Mouse (Mus musculus) intestine, postnatal 0 days (tissue): ENCODE measurements around the gene Stra6l. TPM values are rescaled to one million over a fixed set of nuclear protein-coding genes. Genes with fewer than 3 reads are reported as not detected.

Source experiments
- ATAC-seq: fragments of 200-750 bp; cut with Nextera tagmentation; 2 replicates; pipeline ENCODE4 v1.8.0; 2017; ENCODE audit warnings: mild to moderate bottlenecking, moderate TSS enrichment, moderate library complexity
- H3K27ac ChIP-seq: fragments of 300-500 bp; sonication (generic); 2 replicates; pipeline ENCODE4 v1.5.1; 2014; ENCODE audit warnings: mild to moderate bottlenecking, low read depth, low read length, moderate library complexity
- H3K27me3 ChIP-seq: fragments of 300-500 bp; sonication (generic); replicated peaks from 2 replicates; pipeline ENCODE4 v1.6.1; 2014; ENCODE audit warnings: low read length, mixed read lengths; ENCODE audit not compliant: control insufficient read depth, insufficient read depth
- H3K36me3 ChIP-seq: fragments of 300-500 bp; sonication (generic); 2 replicates; pipeline ENCODE4 v1.6.1; 2014; ENCODE audit warnings: mild to moderate bottlenecking, moderate library complexity; ENCODE audit not compliant: control insufficient read depth, insufficient read depth
- H3K4me1 ChIP-seq: fragments of 300-500 bp; sonication (generic); replicated peaks from 2 replicates; pipeline ENCODE4 v1.6.1; 2014; ENCODE audit warnings: antibody characterized with exemption, low read length, mixed read lengths; ENCODE audit not compliant: control insufficient read depth, insufficient read depth
- H3K4me2 ChIP-seq: fragments of 300-500 bp; sonication (generic); replicated peaks from 2 replicates; pipeline ENCODE4 v1.6.1; 2014; ENCODE audit warnings: low read depth, mild to moderate bottlenecking, moderate library complexity
- H3K4me3 ChIP-seq: fragments of 300-500 bp; sonication (generic); 2 replicates; pipeline ENCODE4 v1.5.1; 2014; ENCODE audit warnings: low read depth, low read length
- H3K9ac ChIP-seq: fragments of 300-500 bp; sonication (generic); 2 replicates; pipeline ENCODE4 v1.6.1; 2014; ENCODE audit warnings: mild to moderate bottlenecking, low read depth, low read length
- H3K9me3 ChIP-seq: fragments of 300-500 bp; sonication (generic); 2 replicates; pipeline ENCODE4 v1.6.1; 2016; ENCODE audit warnings: mixed run types; ENCODE audit not compliant: control insufficient read depth
- CTCF ChIP-seq: sonication (generic); IDR thresholded peaks from 2 replicates; pipeline ENCODE4 v1.5.1; 2016; ENCODE audit warnings: low read depth, mild to moderate bottlenecking, control low read depth, antibody characterized with exemption, moderate library complexity
- WGBS: fragments of 180-500 bp; shearing (Covaris S2); extraction: QIAGEN DNeasy Blood & Tissue Kit; methylation state at CpG from one replicate; pipeline ENCODE4 v1.1.7; 2014; 5-methylcytosine and 5-hydroxymethylcytosine counted together
- polyA plus RNA-seq: library from polyadenylated mRNA; unstranded; fragments of >200 nt; fragmentation: Nextera tagmentation; extraction: Ambion mirVana; gene quantifications from 2 replicates; pipeline ENCODE4 v1.2.1, GENCODE M21; 2015

The Stra6l gene
- polyA plus RNA-seq, 1 experiment from 2014 or later: 47.9 TPM

DNA sequence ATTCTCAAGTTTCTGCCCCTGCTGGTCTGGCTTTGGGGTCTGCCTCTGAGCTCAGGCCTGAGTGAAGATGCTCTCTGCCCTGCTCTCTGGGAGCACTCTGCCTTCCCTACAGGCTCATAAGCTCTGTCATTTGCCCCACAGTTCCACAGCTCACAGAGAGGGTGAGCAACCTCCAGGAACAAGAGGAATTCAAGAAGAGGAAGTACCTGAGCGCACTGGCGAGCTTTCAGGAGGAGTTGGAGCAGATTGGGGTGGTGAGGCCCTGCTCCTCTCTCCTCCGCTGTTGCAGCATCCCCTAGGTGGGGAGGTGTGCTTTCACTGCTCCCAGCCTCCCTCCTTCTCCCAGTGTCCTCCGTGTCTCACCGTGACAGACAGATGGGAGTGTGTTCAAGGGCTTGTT is 49.9 kb downstream of the Stra6l start:
- no peak for TF ChIP-seq CTCF
- Histone ChIP-seq H3K4me3 (no peak overlapping the region), H3K4me1 (no peaks in the 10 kb centered on the region), H3K36me3 (no peaks in the 10 kb centered on the region), H3K9me3 (no peaks in the 10 kb centered on the region), H3K4me2 (no peak overlapping the region), H3K27ac (no peak overlapping the region), H3K9ac (no peak overlapping the region), H3K27me3 (0 out of 2 replicates have a peak, but pooled peaks cover 2% of the 10 kb centered on the region)
- WGBS: 45% methylated on average over 5 of the region's 5 CpGs
- ATAC-seq: no peak

DNA sequence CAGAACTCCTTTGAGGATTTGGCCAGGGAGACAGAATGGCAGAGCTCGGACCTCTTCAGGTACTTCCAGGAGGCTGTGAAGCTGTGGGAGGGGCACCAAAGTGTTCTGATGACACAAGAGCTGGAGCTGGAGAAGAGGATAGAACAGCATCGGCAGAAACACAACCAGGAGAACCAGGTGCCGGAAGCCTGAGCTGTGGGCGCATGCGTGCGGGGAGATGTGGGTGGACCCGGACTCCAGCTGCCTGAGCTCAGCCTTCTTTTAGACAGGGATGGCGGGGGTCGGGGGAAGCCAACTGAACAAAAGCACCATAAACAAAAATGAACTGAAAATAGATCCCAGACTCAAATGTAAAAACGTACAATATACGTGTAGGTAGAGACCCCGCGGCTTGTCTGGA is 60.8 kb downstream of the Stra6l start:
- Histone ChIP-seq H3K9ac (no peak overlapping the region), H3K9me3 (no peaks in the 10 kb centered on the region), H3K4me2 (0 out of 2 replicates have a peak overlapping the region, but pooled peaks have one; percentile 41), H3K4me1 (no peaks in the 10 kb centered on the region), H3K36me3 (no peaks in the 10 kb centered on the region), H3K27ac (no peak overlapping the region), H3K4me3 (no peak overlapping the region), H3K27me3 (no peaks in the 10 kb centered on the region)
- no peak for TF ChIP-seq CTCF
- ATAC-seq: no peak
- 78% methylated on average over 13 of the region's 13 CpGs for WGBS

DNA sequence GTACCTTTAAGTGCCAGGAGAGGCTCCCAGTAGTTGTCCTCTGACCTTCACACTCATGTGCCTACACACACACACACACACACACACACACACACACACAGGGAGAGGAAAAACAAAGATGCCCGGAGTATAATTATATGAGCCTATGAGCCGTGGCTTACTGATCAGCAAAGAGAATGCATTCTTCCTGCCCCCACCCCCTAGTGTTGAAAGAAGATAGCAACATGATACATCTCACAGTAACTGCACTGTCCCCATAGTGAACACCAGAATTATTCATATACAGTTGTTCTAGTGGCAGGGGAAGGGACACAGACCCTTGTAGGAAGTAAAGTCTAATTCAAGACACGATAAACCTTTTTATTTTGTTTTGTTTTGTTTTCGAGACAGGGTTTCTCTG is 61.5 kb downstream of the Stra6l start:
- WGBS: 65% methylated on average over 4 of the region's 4 CpGs
- Histone ChIP-seq H3K4me3 (no peak overlapping the region), H3K27me3 (no peaks in the 10 kb centered on the region), H3K9ac (no peak overlapping the region), H3K27ac (no peak overlapping the region), H3K4me2 (peak overlapping the region; percentile 41; the same call in 1 of the 2 replicates), H3K9me3 (no peaks in the 10 kb centered on the region), H3K36me3 (no peaks in the 10 kb centered on the region), H3K4me1 (no peaks in the 10 kb centered on the region)
- ATAC-seq: no peak
- peak; percentile 53 for TF ChIP-seq CTCF

DNA sequence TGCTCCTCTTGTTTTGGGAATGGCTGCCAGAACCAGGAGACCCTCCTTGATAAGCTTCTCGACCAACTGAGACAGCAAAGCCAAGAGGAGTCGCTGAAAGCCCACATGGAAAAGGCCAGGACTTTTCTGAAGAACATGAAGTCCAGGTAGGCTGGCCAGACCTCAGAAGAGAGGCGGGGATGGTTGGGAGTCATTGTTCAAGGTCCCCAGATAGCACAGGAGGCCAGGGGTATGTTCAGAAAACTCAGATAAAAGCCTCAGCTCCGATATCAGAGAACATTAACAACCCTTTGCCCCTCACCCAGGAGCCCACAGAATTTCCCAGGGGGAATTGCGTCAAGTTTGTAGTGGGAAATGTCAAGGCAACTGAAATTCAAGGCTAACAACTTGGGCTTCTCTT is 62.8 kb downstream of the Stra6l start:
- no peak for ATAC-seq
- no peak overlapping the region for H3K4me3 ChIP-seq
- WGBS: 46% methylated on average over 5 of the region's 5 CpGs

DNA sequence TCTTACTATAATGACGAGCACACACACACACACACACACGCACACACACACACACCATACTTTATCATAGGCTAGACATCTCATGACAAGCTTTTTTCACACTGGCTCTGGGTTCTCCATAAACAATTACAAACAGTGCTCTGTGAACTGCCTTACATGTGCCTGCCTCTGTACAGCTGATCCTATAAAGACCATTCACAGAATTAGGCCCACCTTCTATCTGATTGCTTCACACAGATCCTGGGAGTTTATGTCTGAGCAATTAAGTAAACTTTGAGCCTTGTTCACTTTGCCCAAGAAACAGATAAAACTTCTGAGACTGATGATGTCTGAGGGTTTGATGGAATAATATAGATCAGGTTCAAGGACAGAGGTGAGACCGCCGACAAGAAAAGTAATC is 63.4 kb downstream of the Stra6l start:
- H3K36me3 ChIP-seq: no peaks in the 10 kb centered on the region
- 66% methylated on average over 4 of the region's 4 CpGs for WGBS
- no peaks in the 10 kb centered on the region for H3K27me3 ChIP-seq
- no peak overlapping the region for H3K4me3 ChIP-seq
- H3K9ac ChIP-seq: no peak overlapping the region
- no peaks in the 10 kb centered on the region for H3K4me1 ChIP-seq
- no peak overlapping the region for H3K27ac ChIP-seq
- no peak for TF ChIP-seq CTCF
- H3K9me3 ChIP-seq: no peaks in the 10 kb centered on the region
- no peak overlapping the region for H3K4me2 ChIP-seq
- peak; percentile 29; the same call in 1 of the 2 replicates for ATAC-seq

More for the DNA sequence above, 62.8 kb downstream of the Stra6l start:
- TF ChIP-seq CTCF: no peak
- Histone ChIP-seq H3K27ac (peak overlapping the region; percentile 66; the same call in 1 of the 2 replicates), H3K4me2 (peak overlapping the region; percentile 41), H3K9ac (no peak overlapping the region), H3K36me3 (no peaks in the 10 kb centered on the region), H3K9me3 (no peaks in the 10 kb centered on the region), H3K27me3 (no peaks in the 10 kb centered on the region), H3K4me1 (no peaks in the 10 kb centered on the region)

DNA sequence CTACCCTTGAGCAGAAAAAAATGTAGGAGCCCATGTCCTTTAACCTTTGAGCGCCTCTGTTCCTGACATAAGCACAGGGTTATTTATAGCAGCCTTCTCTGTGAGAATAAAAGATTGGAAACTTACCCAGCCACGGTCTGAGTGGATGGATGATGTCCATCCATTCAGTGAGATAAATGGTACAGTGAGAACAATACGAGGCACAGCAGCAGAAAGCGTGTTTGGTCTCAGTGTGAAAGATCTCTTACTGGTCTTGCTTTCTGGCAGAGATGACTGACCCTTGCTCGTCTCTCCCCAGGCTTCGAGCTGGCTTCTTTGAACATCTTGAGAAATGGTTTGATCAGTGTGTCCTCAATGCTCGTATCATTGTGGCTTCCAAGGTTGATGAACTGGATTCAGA is 68.6 kb downstream of the Stra6l start:
- H3K36me3 ChIP-seq: no peaks in the 10 kb centered on the region
- no peak overlapping the region for H3K4me3 ChIP-seq
- no peak for ATAC-seq
- no peak for TF ChIP-seq CTCF
- no peak overlapping the region for H3K9ac ChIP-seq
- H3K4me2 ChIP-seq: no peak overlapping the region
- 72% methylated on average over 7 of the region's 7 CpGs for WGBS
- no peaks in the 10 kb centered on the region for H3K4me1 ChIP-seq
- no peaks in the 10 kb centered on the region for H3K27me3 ChIP-seq
- no peak overlapping the region for H3K27ac ChIP-seq
- no peaks in the 10 kb centered on the region for H3K9me3 ChIP-seq
